ENCODE assay signal across 8 mouse cellular contexts in the genomic region with DNA sequence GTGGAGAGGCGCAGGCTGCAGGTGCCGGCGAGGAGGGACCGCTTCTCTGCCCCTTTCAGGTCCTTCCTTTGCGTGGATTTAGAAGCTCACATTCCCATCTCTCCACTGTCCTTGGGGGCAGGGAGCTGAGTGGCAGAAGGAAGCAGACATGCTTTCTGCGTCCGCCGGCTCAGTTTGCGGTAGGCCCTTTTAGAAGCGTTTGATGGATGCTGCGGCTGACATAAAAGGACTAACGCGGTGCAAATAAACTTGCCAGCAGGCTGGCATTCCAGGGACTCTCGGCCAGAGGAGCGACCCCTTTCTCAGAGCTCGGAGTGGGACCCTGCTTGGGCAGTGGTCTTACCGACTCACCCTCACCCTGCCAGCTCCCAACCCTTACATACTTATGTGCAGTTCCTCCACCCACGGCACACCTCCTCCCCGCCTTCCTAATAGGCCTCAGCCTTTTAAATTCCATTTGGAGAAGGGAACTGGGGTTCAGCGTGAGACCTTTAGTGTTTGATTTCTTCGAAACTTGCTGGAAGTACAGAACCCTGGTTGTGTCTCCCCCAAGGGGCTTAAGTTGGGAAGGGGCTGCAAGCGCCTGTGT. TPM values are rescaled to one million over a fixed set of nuclear protein-coding genes. Genes with fewer than 3 reads are reported as not detected.
DNase-seq lines count a peak whose midpoint lies in the region; ATAC-seq and TF ChIP-seq lines count a peak whose summit lies in the region.

No protein-coding gene starts in this region.

- no peaks in the 10 kb centered on the region for H3K36me3 ChIP-seq in spleen, adult 2 months (ENCODE audit: control insufficient read depth, insufficient read depth, low read length)
- H3K36me3 ChIP-seq in hindbrain, embryonic 12.5 days = 0 out of 2 replicates have a peak, but pooled peaks cover 2% of the 10 kb centered on the region
- peaks cover 4% of the 10 kb centered on the region; the same call in 1 of the 2 replicates for H3K36me3 ChIP-seq in midbrain, embryonic 10.5 days

- TF ChIP-seq CTCF in spleen, adult 2 months (IDR thresholded peaks at IDR 0.05; ENCODE audit: extremely low read depth, insufficient read depth, insufficient read length, insufficient replicate concordance) = no peak

- no peaks in the 10 kb centered on the region for H3K4me1 ChIP-seq in spleen, adult 2 months (ENCODE audit: control insufficient read depth, insufficient read depth, insufficient read length)
- peaks cover 18% of the 10 kb centered on the region for H3K4me1 ChIP-seq in hindbrain, embryonic 12.5 days
- peaks cover 27% of the 10 kb centered on the region for H3K4me1 ChIP-seq in midbrain, embryonic 10.5 days

- intact Hi-C loops in left cerebral cortex, postnatal 10 days (cut with DNase I) = no loop called here

- TF ChIP-seq POLR2A in spleen, adult 2 months (IDR thresholded peaks at IDR 0.05; ENCODE audit: low read depth, low read length) = no peak

- peak; percentile 18 to 54 for DNase-seq in adrenal gland, postnatal 36 days
- DNase-seq in adrenal gland, adult 2 months = no peak
- no peak for DNase-seq in spleen, adult 2 months (ENCODE audit: low read depth in 1 of 2, low spot score in 2 of 2)
- no peak for DNase-seq in spleen, postnatal 36 days (ENCODE audit: low spot score in 2 of 2)
- DNase-seq in midbrain, embryonic 10.5 days (ENCODE audit: low spot score) = no peak
- no peak for DNase-seq in urinary bladder, adult 18-20 months (ENCODE audit: low spot score in 2 of 2)
- no peak for DNase-seq in left cerebral cortex, postnatal 10 days (ENCODE audit: extremely low spot score in 1 of 2, low spot score in 2 of 2)

- WGBS in spleen, adult 2 months = 15% methylated on average over 22 of the region's 22 CpGs
- 3% methylated on average over 22 of the region's 22 CpGs for WGBS in hindbrain, embryonic 12.5 days
- WGBS in midbrain, embryonic 10.5 days = 3% methylated on average over 22 of the region's 22 CpGs

- no peak overlapping the region; the same call in 1 of the 2 replicates for H3K27ac ChIP-seq in spleen, adult 2 months (ENCODE audit: insufficient read depth, low read length)
- peak overlapping the region; percentile 77 for H3K27ac ChIP-seq in hindbrain, embryonic 12.5 days
- H3K27ac ChIP-seq in midbrain, embryonic 10.5 days (replicated peaks) = peak overlapping the region; percentile 85

- peak; percentile 19; the same call in 1 of the 2 replicates for ATAC-seq in hindbrain, embryonic 12.5 days (ENCODE audit: low FRiP score)

- H3K4me2 ChIP-seq in hindbrain, embryonic 12.5 days (replicated peaks) = peak overlapping the region; percentile 73

- peak overlapping the region; percentile 77 for H3K9ac ChIP-seq in hindbrain, embryonic 12.5 days

- H3K9me3 ChIP-seq in hindbrain, embryonic 12.5 days (replicated peaks) = no peaks in the 10 kb centered on the region
- H3K9me3 ChIP-seq in midbrain, embryonic 10.5 days (replicated peaks) = no peaks in the 10 kb centered on the region

- H3K4me3 ChIP-seq in spleen, adult 2 months (ENCODE audit: extremely low read depth, insufficient read depth, insufficient read length) = peak overlapping the region; percentile 67
- H3K4me3 ChIP-seq in hindbrain, embryonic 12.5 days = peak overlapping the region; percentile 68
- peak overlapping the region; percentile 61 for H3K4me3 ChIP-seq in midbrain, embryonic 10.5 days

- no peaks in the 10 kb centered on the region for H3K27me3 ChIP-seq in spleen, adult 2 months (ENCODE audit: control insufficient read depth, insufficient read depth, low read length)
- H3K27me3 ChIP-seq in hindbrain, embryonic 12.5 days = no peaks in the 10 kb centered on the region
- no peaks in the 10 kb centered on the region for H3K27me3 ChIP-seq in midbrain, embryonic 10.5 days (ENCODE audit: low read depth, poor library complexity, severe bottlenecking)

RNA-seq across cellular contexts. Expression of gene Gnb5, which starts 8.5 kb away (rescaled TPM):
- 10 to 100 TPM; 48.8 to 52.4 TPM for total RNA-seq in adrenal gland, postnatal 36 days (2021)
- 10 to 100 TPM; 35.4 to 62.6 TPM for total RNA-seq in adrenal gland, adult 2 months (2021)
- polyA plus RNA-seq in adrenal gland, adult 2 months (2012; rRNA removed) = 31.1 and 35.5 TPM in 2 replicates
- 3.4 and 3.5 TPM in 2 replicates for polyA plus RNA-seq in spleen, adult 2 months (2012; rRNA removed)
- 33.4 and 35.3 TPM in 2 replicates for polyA plus RNA-seq in hindbrain, embryonic 12.5 days (2016; fragmentation: Nextera tagmentation; extraction: Ambion mirVana)
- polyA plus RNA-seq in midbrain, embryonic 10.5 days (2016; fragmentation: Nextera tagmentation; extraction: Ambion mirVana) = 29.3 and 30.9 TPM in 2 replicates
- 100 to 1,000 TPM; 115 to 125 TPM for total RNA-seq in left cerebral cortex, postnatal 10 days (2021)

RNA-seq across cellular contexts. Expression of gene Bcl2l10, which starts 32.9 kb away (rescaled TPM):
- total RNA-seq in adrenal gland, postnatal 36 days (2021) = under 1 TPM in 1 of 2 experiments, not detected in 1; 0.83 TPM
- under 1 TPM; 0.23 to 0.24 TPM for total RNA-seq in adrenal gland, adult 2 months (2021)
- polyA plus RNA-seq in adrenal gland, adult 2 months (2012; rRNA removed) = 0.13 and 0.20 TPM in 2 replicates
- not detected in 2 replicates for polyA plus RNA-seq in spleen, adult 2 months (2012; rRNA removed)
- not detected in 2 replicates for polyA plus RNA-seq in hindbrain, embryonic 12.5 days (2016; fragmentation: Nextera tagmentation; extraction: Ambion mirVana)
- polyA plus RNA-seq in midbrain, embryonic 10.5 days (2016; fragmentation: Nextera tagmentation; extraction: Ambion mirVana) = not detected in 2 replicates
- total RNA-seq in left cerebral cortex, postnatal 10 days (2021) = under 1 TPM in 1 of 2 experiments, not detected in 1; 0.36 TPM

Comparison
In these comparisons a context has a peak if more than half of its experiments do, and no peak if none do; other contexts are left out.
1. DNase-seq: peak in adrenal gland, postnatal 36 days (2 of 2); none in adrenal gland, adult 2 months (single experiment), spleen, adult 2 months (0 of 2), spleen, postnatal 36 days (0 of 2), midbrain, embryonic 10.5 days (single experiment), urinary bladder, adult 18-20 months (0 of 2) and left cerebral cortex, postnatal 10 days (0 of 2).
2. Peak in every context shown above with its lines, with median percentiles within 50 percentile points of each other: H3K4me3 ChIP-seq.